Mouse (Mus musculus) G1E-ER4 (cell line): ENCODE measurements around the gene Rpn1. TPM values are rescaled to one million over a fixed set of nuclear protein-coding genes. Genes with fewer than 3 reads are reported as not detected.

ENCODE experiments used
- GATA1 ChIP-seq: IDR thresholded peaks from one replicate; pipeline ENCODE4 v1.8.0; 2012; ENCODE audit warnings: low read length, inconsistent platforms
- polyA plus RNA-seq: library from polyadenylated mRNA; stranded (reverse); fragments of >175 nt; gene quantifications from 2 replicates; pipeline ENCODE4 v1.2.3, GENCODE M21; 2012

The Rpn1 gene
- polyA plus RNA-seq, 1 experiment: 45.3 TPM

GRCm38 (mm10) chr6:88105783-88106611, 21.7 kb downstream of the Rpn1 start:
- no peak for TF ChIP-seq GATA1

GRCm38 (mm10) chr6:88106612-88107123, 22.4 kb downstream of the Rpn1 start:
- no peak for TF ChIP-seq GATA1

- TF ChIP-seq GATA1: no peak
Measured at GRCm38 (mm10) chr6:88107661-88108535, 23.6 kb downstream of the Rpn1 start.

- no peak for TF ChIP-seq GATA1
Measured at GRCm38 (mm10) chr6:88113139-88113538, 28.9 kb downstream of the Rpn1 start.

GRCm38 (mm10) chr6:88114414-88114813, 30.1 kb downstream of the Rpn1 start:
- no peak for TF ChIP-seq GATA1

- peak; percentile 65 for TF ChIP-seq GATA1
Measured at GRCm38 (mm10) chr6:88116347-88117183, 32.3 kb downstream of the Rpn1 start.

- no peak for TF ChIP-seq GATA1
Measured at GRCm38 (mm10) chr6:88117184-88117575, 32.9 kb downstream of the Rpn1 start.

- no peak for TF ChIP-seq GATA1
Measured at GRCm38 (mm10) chr6:88119309-88119708, 35.0 kb downstream of the Rpn1 start.

- no peak for TF ChIP-seq GATA1
Measured at GRCm38 (mm10) chr6:88120813-88121212, 36.5 kb downstream of the Rpn1 start.

- TF ChIP-seq GATA1: no peak
Measured at GRCm38 (mm10) chr6:88121781-88122180, 37.5 kb downstream of the Rpn1 start.

- TF ChIP-seq GATA1: no peak
Measured at GRCm38 (mm10) chr6:88123150-88123857, 39.0 kb downstream of the Rpn1 start.

- TF ChIP-seq GATA1: no peak
Measured at GRCm38 (mm10) chr6:88123858-88124261, 39.6 kb downstream of the Rpn1 start.

- TF ChIP-seq GATA1: no peak
Measured at GRCm38 (mm10) chr6:88124551-88124950, 40.3 kb downstream of the Rpn1 start.

GRCm38 (mm10) chr6:88131521-88131920, 47.2 kb downstream of the Rpn1 start:
- TF ChIP-seq GATA1: no peak

GRCm38 (mm10) chr6:88132051-88132450, 47.8 kb downstream of the Rpn1 start:
- no peak for TF ChIP-seq GATA1

- no peak for TF ChIP-seq GATA1
Measured at GRCm38 (mm10) chr6:88133061-88133460, 48.8 kb downstream of the Rpn1 start.
